Mouse (Mus musculus): ENCODE measurements around the gene Fn1. TPM values are rescaled to one million over a fixed set of nuclear protein-coding genes. Genes with fewer than 3 reads are reported as not detected.
A peak's percentile ranks its signal among the peaks of the same experiment; 100 is the strongest.

Gene Fn1
- polyA plus RNA-seq, 1 experiment, result 518 TPM

- no peak overlapping the region for H3K4me3 ChIP-seq (ENCODE audit: low read depth, low read length)
- H3K9me3 ChIP-seq (replicated peaks; ENCODE audit: control insufficient read depth, insufficient read depth, low read length, poor library complexity, severe bottlenecking), result no peaks in the 10 kb centered on the region
- no peaks in the 10 kb centered on the region for H3K27me3 ChIP-seq (ENCODE audit: control insufficient read depth, insufficient read depth, low read length, poor library complexity, severe bottlenecking)
- TF ChIP-seq POLR2A (IDR thresholded peaks at IDR 0.05; ENCODE audit: insufficient read depth, low read length) (no peak), EP300 (IDR thresholded peaks at IDR 0.05; ENCODE audit: insufficient read depth, low read depth, low read length) (no peak)
- no peak overlapping the region for H3K9ac ChIP-seq (ENCODE audit: low read depth, poor library complexity, severe bottlenecking)
- peaks cover 18% of the 10 kb centered on the region for H3K4me1 ChIP-seq (ENCODE audit: control insufficient read depth, insufficient read depth, low read length)
- peak overlapping the region; percentile 3; the same call in 1 of the 2 replicates for H3K27ac ChIP-seq (ENCODE audit: insufficient read depth, low read length)
- H3K36me3 ChIP-seq (ENCODE audit: control insufficient read depth, insufficient read depth, low read length, poor library complexity, severe bottlenecking), result peaks cover 78% of the 10 kb centered on the region
Observed at GRCm38 (mm10) chr1:71646774-71647173, 6.2 kb downstream of the Fn1 start.

DNA sequence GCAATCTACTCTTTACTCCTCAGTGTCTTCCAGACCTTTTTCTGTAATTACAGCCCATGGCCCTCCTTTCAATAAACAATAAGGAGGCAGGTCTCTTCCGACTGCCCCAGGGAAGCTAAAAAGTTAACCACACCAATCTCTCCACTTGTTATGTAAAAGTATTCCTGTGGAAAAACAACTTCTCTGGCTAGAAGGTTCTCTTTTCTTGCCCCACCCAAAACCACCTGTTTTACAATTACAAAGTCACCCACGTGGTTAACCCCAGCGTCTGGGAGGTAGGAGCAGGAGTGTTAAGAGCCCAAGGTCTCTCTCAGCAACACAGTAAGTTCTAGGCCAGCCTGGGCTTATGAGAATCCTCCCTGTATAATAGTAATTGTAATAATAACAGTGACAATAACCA is 7.0 kb downstream of the Fn1 start:
- peaks cover 83% of the 10 kb centered on the region for H3K36me3 ChIP-seq (ENCODE audit: control insufficient read depth, insufficient read depth, low read length, poor library complexity, severe bottlenecking)
- no peaks in the 10 kb centered on the region for H3K9me3 ChIP-seq (replicated peaks; ENCODE audit: control insufficient read depth, insufficient read depth, low read length, poor library complexity, severe bottlenecking)
- H3K9ac ChIP-seq (ENCODE audit: low read depth, poor library complexity, severe bottlenecking), result no peak overlapping the region
- peak overlapping the region; percentile 62; the same call in 1 of the 2 replicates for H3K27ac ChIP-seq (ENCODE audit: insufficient read depth, low read length)
- no peak for TF ChIP-seq CTCF (IDR thresholded peaks at IDR 0.05; ENCODE audit: low read depth, low read length)
- TF ChIP-seq EP300 (IDR thresholded peaks at IDR 0.05; ENCODE audit: insufficient read depth, low read depth, low read length), result peak; percentile 81
- TF ChIP-seq POLR2A (IDR thresholded peaks at IDR 0.05; ENCODE audit: insufficient read depth, low read length), result no peak
- H3K4me3 ChIP-seq (ENCODE audit: low read depth, low read length), result no peak overlapping the region
- H3K4me1 ChIP-seq (ENCODE audit: control insufficient read depth, insufficient read depth, low read length), result peaks cover 18% of the 10 kb centered on the region
- H3K27me3 ChIP-seq (ENCODE audit: control insufficient read depth, insufficient read depth, low read length, poor library complexity, severe bottlenecking), result no peaks in the 10 kb centered on the region

DNA sequence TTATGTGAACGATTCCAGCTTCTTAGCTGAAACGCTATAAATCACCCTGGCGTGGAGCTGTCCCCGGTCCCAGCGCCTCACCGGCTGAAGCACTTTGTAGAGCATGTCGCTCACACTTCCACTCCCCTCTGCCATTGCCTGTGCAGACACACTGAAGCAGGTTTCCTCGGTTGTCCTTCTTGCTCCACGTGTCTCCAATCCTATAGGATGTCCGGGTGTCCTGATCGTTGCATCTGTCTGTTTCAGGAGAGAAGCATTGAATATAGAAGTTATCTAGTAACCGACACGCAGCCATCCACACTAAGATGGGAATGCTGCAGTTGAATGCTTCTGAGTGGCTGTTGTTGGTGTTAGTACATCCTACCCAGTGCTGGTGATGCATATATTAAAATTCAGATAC is 7.5 kb downstream of the Fn1 start:
- H3K9ac ChIP-seq (ENCODE audit: low read depth, poor library complexity, severe bottlenecking), result 0 out of 2 replicates have a peak overlapping the region, but pooled peaks have one; percentile 13
- peak overlapping the region; percentile 90 for H3K27ac ChIP-seq (ENCODE audit: insufficient read depth, low read length)
- peak overlapping the region; percentile 51 for H3K4me3 ChIP-seq (ENCODE audit: low read depth, low read length)
- H3K36me3 ChIP-seq (ENCODE audit: control insufficient read depth, insufficient read depth, low read length, poor library complexity, severe bottlenecking), result peaks cover 87% of the 10 kb centered on the region
- peaks cover 18% of the 10 kb centered on the region for H3K4me1 ChIP-seq (ENCODE audit: control insufficient read depth, insufficient read depth, low read length)
- no peak for TF ChIP-seq CTCF (IDR thresholded peaks at IDR 0.05; ENCODE audit: low read depth, low read length)
- TF ChIP-seq POLR2A (IDR thresholded peaks at IDR 0.05; ENCODE audit: insufficient read depth, low read length), result no peak
- TF ChIP-seq EP300 (IDR thresholded peaks at IDR 0.05; ENCODE audit: insufficient read depth, low read depth, low read length), result no peak
- H3K9me3 ChIP-seq (replicated peaks; ENCODE audit: control insufficient read depth, insufficient read depth, low read length, poor library complexity, severe bottlenecking), result no peaks in the 10 kb centered on the region
- H3K27me3 ChIP-seq (ENCODE audit: control insufficient read depth, insufficient read depth, low read length, poor library complexity, severe bottlenecking), result no peaks in the 10 kb centered on the region

DNA sequence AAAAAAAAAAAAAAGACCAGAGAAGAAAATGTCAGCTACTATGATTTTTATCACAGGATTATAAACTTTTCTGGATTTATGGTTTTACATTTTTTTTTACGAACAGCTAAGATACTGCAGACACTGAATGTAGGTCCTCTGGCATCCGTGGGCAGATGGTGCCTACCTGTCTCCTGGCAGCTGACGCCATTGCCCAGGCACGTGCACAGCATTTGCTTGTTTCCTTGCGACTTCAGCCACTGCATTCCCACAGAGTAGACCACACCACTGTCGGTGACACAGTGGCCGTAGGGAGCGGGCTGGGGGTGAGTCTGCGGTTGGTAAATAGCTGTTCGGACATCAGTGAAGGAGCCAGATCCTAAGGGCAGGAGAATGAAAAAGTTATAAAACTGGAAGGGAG is 10.2 kb downstream of the Fn1 start:
- Histone ChIP-seq H3K36me3 (ENCODE audit: control insufficient read depth, insufficient read depth, low read length, poor library complexity, severe bottlenecking) (peaks cover 88% of the 10 kb centered on the region), H3K27ac (ENCODE audit: insufficient read depth, low read length) (no peak overlapping the region), H3K9ac (ENCODE audit: low read depth, poor library complexity, severe bottlenecking) (no peak overlapping the region), H3K9me3 (replicated peaks; ENCODE audit: control insufficient read depth, insufficient read depth, low read length, poor library complexity, severe bottlenecking) (no peaks in the 10 kb centered on the region), H3K27me3 (ENCODE audit: control insufficient read depth, insufficient read depth, low read length, poor library complexity, severe bottlenecking) (no peaks in the 10 kb centered on the region), H3K4me3 (ENCODE audit: low read depth, low read length) (no peak overlapping the region), H3K4me1 (ENCODE audit: control insufficient read depth, insufficient read depth, low read length) (peaks cover 13% of the 10 kb centered on the region)
- TF ChIP-seq EP300 (IDR thresholded peaks at IDR 0.05; ENCODE audit: insufficient read depth, low read depth, low read length) (no peak), POLR2A (IDR thresholded peaks at IDR 0.05; ENCODE audit: insufficient read depth, low read length) (no peak), CTCF (IDR thresholded peaks at IDR 0.05; ENCODE audit: low read depth, low read length) (no peak)

- peaks cover 11% of the 10 kb centered on the region for H3K4me1 ChIP-seq (ENCODE audit: control insufficient read depth, insufficient read depth, low read length)
- no peaks in the 10 kb centered on the region; the same call in 1 of the 2 replicates for H3K9me3 ChIP-seq (replicated peaks; ENCODE audit: control insufficient read depth, insufficient read depth, low read length, poor library complexity, severe bottlenecking)
- no peak for TF ChIP-seq EP300 (IDR thresholded peaks at IDR 0.05; ENCODE audit: insufficient read depth, low read depth, low read length)
- TF ChIP-seq POLR2A (IDR thresholded peaks at IDR 0.05; ENCODE audit: insufficient read depth, low read length), result no peak
- TF ChIP-seq CTCF (IDR thresholded peaks at IDR 0.05; ENCODE audit: low read depth, low read length), result no peak
- no peaks in the 10 kb centered on the region for H3K27me3 ChIP-seq (ENCODE audit: control insufficient read depth, insufficient read depth, low read length, poor library complexity, severe bottlenecking)
- peaks cover 90% of the 10 kb centered on the region for H3K36me3 ChIP-seq (ENCODE audit: control insufficient read depth, insufficient read depth, low read length, poor library complexity, severe bottlenecking)
- H3K9ac ChIP-seq (ENCODE audit: low read depth, poor library complexity, severe bottlenecking), result no peak overlapping the region
- no peak overlapping the region for H3K27ac ChIP-seq (ENCODE audit: insufficient read depth, low read length)
- H3K4me3 ChIP-seq (ENCODE audit: low read depth, low read length), result no peak overlapping the region
Observed at GRCm38 (mm10) chr1:71641206-71641605, 11.8 kb downstream of the Fn1 start.

- Histone ChIP-seq H3K27ac (ENCODE audit: insufficient read depth, low read length) (no peak overlapping the region), H3K4me1 (ENCODE audit: control insufficient read depth, insufficient read depth, low read length) (peaks cover 9% of the 10 kb centered on the region), H3K9ac (ENCODE audit: low read depth, poor library complexity, severe bottlenecking) (no peak overlapping the region), H3K27me3 (ENCODE audit: control insufficient read depth, insufficient read depth, low read length, poor library complexity, severe bottlenecking) (no peaks in the 10 kb centered on the region), H3K4me3 (ENCODE audit: low read depth, low read length) (no peak overlapping the region), H3K36me3 (ENCODE audit: control insufficient read depth, insufficient read depth, low read length, poor library complexity, severe bottlenecking) (peaks cover 95% of the 10 kb centered on the region), H3K9me3 (replicated peaks; ENCODE audit: control insufficient read depth, insufficient read depth, low read length, poor library complexity, severe bottlenecking) (no peaks in the 10 kb centered on the region; the same call in 1 of the 2 replicates)
- no peak for TF ChIP-seq EP300 (IDR thresholded peaks at IDR 0.05; ENCODE audit: insufficient read depth, low read depth, low read length)
- TF ChIP-seq CTCF (IDR thresholded peaks at IDR 0.05; ENCODE audit: low read depth, low read length), result no peak
- no peak for TF ChIP-seq POLR2A (IDR thresholded peaks at IDR 0.05; ENCODE audit: insufficient read depth, low read length)
Observed at GRCm38 (mm10) chr1:71640157-71640556, 12.8 kb downstream of the Fn1 start.
